Mouse (Mus musculus) intestine, postnatal 0 days (tissue): Measurements from ENCODE around the gene Limd1. TPM values are rescaled to one million over a fixed set of nuclear protein-coding genes. Genes with fewer than 3 reads are reported as not detected.
A peak's percentile ranks its signal among the peaks of the same experiment; 100 is the strongest.

ENCODE experiments used
- ATAC-seq: fragments of 200-750 bp; cut with Nextera tagmentation; 2 replicates; pipeline ENCODE4 v1.8.0; 2017; ENCODE audit warnings: mild to moderate bottlenecking, moderate TSS enrichment, moderate library complexity
- H3K27ac ChIP-seq: fragments of 300-500 bp; sonication (generic); 2 replicates; pipeline ENCODE4 v1.5.1; 2014; ENCODE audit warnings: mild to moderate bottlenecking, low read depth, low read length, moderate library complexity
- H3K27me3 ChIP-seq: fragments of 300-500 bp; sonication (generic); replicated peaks from 2 replicates; pipeline ENCODE4 v1.6.1; 2014; ENCODE audit warnings: low read length, mixed read lengths; ENCODE audit not compliant: control insufficient read depth, insufficient read depth
- H3K36me3 ChIP-seq: fragments of 300-500 bp; sonication (generic); 2 replicates; pipeline ENCODE4 v1.6.1; 2014; ENCODE audit warnings: mild to moderate bottlenecking, moderate library complexity; ENCODE audit not compliant: control insufficient read depth, insufficient read depth
- H3K4me1 ChIP-seq: fragments of 300-500 bp; sonication (generic); replicated peaks from 2 replicates; pipeline ENCODE4 v1.6.1; 2014; ENCODE audit warnings: antibody characterized with exemption, low read length, mixed read lengths; ENCODE audit not compliant: control insufficient read depth, insufficient read depth
- H3K4me2 ChIP-seq: fragments of 300-500 bp; sonication (generic); replicated peaks from 2 replicates; pipeline ENCODE4 v1.6.1; 2014; ENCODE audit warnings: low read depth, mild to moderate bottlenecking, moderate library complexity
- H3K4me3 ChIP-seq: fragments of 300-500 bp; sonication (generic); 2 replicates; pipeline ENCODE4 v1.5.1; 2014; ENCODE audit warnings: low read depth, low read length
- H3K9ac ChIP-seq: fragments of 300-500 bp; sonication (generic); 2 replicates; pipeline ENCODE4 v1.6.1; 2014; ENCODE audit warnings: mild to moderate bottlenecking, low read depth, low read length
- H3K9me3 ChIP-seq: fragments of 300-500 bp; sonication (generic); 2 replicates; pipeline ENCODE4 v1.6.1; 2016; ENCODE audit warnings: mixed run types; ENCODE audit not compliant: control insufficient read depth
- CTCF ChIP-seq: sonication (generic); IDR thresholded peaks from 2 replicates; pipeline ENCODE4 v1.5.1; 2016; ENCODE audit warnings: low read depth, mild to moderate bottlenecking, control low read depth, antibody characterized with exemption, moderate library complexity
- whole genome bisulfite sequencing: fragments of 180-500 bp; shearing (Covaris S2); extraction: QIAGEN DNeasy Blood & Tissue Kit; methylation state at CpG from one replicate; pipeline ENCODE4 v1.1.7; 2014; 5-methylcytosine and 5-hydroxymethylcytosine counted together
- polyA plus RNA-seq: library from polyadenylated mRNA; unstranded; fragments of >200 nt; fragmentation: Nextera tagmentation; extraction: Ambion mirVana; gene quantifications from 2 replicates; pipeline ENCODE4 v1.2.1, GENCODE M21; 2015

Gene Limd1
- polyA plus RNA-seq, 1 experiment from 2014 or later: 40.6 TPM

DNA sequence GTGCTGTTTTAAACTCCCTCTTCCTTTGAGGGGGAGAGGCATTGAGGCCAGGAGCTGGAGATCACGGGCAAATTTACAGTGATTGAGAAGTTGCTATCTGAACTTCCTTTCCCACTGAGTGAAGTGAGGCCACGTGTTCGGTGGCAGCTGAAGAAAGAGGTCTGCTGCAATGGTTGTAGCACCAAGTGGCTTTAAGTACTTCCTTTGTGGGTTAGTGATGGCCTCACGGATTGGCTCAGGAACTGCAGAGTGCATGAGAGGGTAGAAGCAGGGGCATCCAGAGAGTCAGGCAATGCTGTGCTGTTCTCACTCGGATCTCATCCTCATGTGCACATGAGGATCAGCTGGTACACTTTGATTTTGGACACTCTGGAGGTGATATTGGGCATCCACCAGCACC is 19.4 kb downstream of the Limd1 start:
- Histone ChIP-seq H3K9ac (no peak overlapping the region), H3K4me3 (no peak overlapping the region), H3K27ac (no peak overlapping the region), H3K4me1 (0 out of 2 replicates have a peak, but pooled peaks cover 8% of the 10 kb centered on the region), H3K4me2 (no peak overlapping the region), H3K9me3 (no peaks in the 10 kb centered on the region), H3K27me3 (no peaks in the 10 kb centered on the region), H3K36me3 (peaks cover 23% of the 10 kb centered on the region)
- no peak for TF ChIP-seq CTCF
- WGBS: 55% methylated on average over 5 of the region's 5 CpGs
- ATAC-seq: no peak

- Histone ChIP-seq H3K4me1 (0 out of 2 replicates have a peak, but pooled peaks cover 7% of the 10 kb centered on the region), H3K9me3 (no peaks in the 10 kb centered on the region), H3K36me3 (peaks cover 38% of the 10 kb centered on the region), H3K27me3 (no peaks in the 10 kb centered on the region), H3K4me2 (no peak overlapping the region), H3K27ac (no peak overlapping the region), H3K4me3 (no peak overlapping the region), H3K9ac (no peak overlapping the region)
- TF ChIP-seq CTCF: no peak
- ATAC-seq: no peak
- 82% methylated on average over 4 of the region's 4 CpGs for WGBS
Observed at GRCm38 (mm10) chr9:123500480-123500879, 22.0 kb downstream of the Limd1 start.

- ATAC-seq: no peak
- Histone ChIP-seq H3K36me3 (peaks cover 38% of the 10 kb centered on the region), H3K27me3 (no peaks in the 10 kb centered on the region), H3K9me3 (no peaks in the 10 kb centered on the region), H3K9ac (no peak overlapping the region), H3K4me2 (no peak overlapping the region), H3K4me3 (no peak overlapping the region), H3K4me1 (no peaks in the 10 kb centered on the region), H3K27ac (0 out of 2 replicates have a peak overlapping the region, but pooled peaks have one; percentile 28)
- 77% methylated on average over 5 of the region's 5 CpGs for WGBS
- TF ChIP-seq CTCF: no peak
Observed at GRCm38 (mm10) chr9:123503171-123503834, 24.8 kb downstream of the Limd1 start.

DNA sequence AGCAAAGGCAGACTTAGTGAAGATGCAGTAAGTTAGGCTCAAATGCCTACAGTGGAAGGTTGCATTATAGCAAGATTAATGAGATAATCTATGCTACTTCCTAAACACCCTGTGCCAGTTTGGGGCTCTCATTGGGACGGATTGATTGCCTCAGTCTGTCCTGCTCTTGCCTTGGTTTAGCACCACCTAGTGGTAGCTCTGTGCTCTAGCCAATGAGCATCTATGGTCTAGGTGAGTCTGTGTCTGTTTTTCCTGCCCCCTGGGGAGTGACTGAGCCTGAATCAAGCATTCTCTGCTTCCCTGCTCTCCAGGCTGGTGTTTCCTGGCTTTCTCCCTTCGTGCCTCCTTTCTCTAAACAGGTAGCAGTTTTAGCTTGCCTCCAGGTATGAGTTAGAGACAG is 25.8 kb downstream of the Limd1 start:
- Histone ChIP-seq H3K9me3 (no peaks in the 10 kb centered on the region), H3K4me2 (no peak overlapping the region)
- 16% methylated on average over 2 of the region's 2 CpGs for whole genome bisulfite sequencing

DNA sequence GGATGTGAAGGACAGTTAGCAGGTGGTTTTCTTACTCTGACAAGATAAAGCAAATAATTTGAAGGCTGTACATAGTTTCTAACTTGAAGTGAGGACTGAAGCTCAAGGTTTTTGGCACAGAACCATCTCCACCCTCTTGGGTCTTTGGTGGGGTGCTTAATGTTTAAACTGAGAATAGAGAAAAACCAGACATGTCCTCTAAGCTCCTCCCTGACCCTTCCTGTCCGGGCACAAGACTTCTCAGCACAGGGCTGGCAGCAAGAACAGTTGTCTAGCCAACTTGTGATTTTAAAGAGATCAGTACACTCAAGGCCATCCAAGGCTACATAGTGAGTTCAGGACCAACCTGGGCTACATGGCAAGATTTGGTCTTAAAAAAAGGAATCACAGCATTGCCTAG is 27.1 kb downstream of the Limd1 start:
- H3K4me2 ChIP-seq: no peak overlapping the region
- H3K9me3 ChIP-seq: no peaks in the 10 kb centered on the region
- H3K27ac ChIP-seq: no peak overlapping the region
- no peak overlapping the region for H3K9ac ChIP-seq
- 41% methylated on average over 1 of the region's 1 CpGs for WGBS
- H3K4me3 ChIP-seq: no peak overlapping the region
- H3K4me1 ChIP-seq: 0 out of 2 replicates have a peak, but pooled peaks cover 5% of the 10 kb centered on the region
- no peaks in the 10 kb centered on the region for H3K27me3 ChIP-seq
- peaks cover 30% of the 10 kb centered on the region for H3K36me3 ChIP-seq
- no peak for ATAC-seq
- no peak for TF ChIP-seq CTCF

More for the DNA sequence above, 25.8 kb downstream of the Limd1 start:
- no peaks in the 10 kb centered on the region for H3K27me3 ChIP-seq
- H3K4me3 ChIP-seq: no peak overlapping the region
- H3K9ac ChIP-seq: no peak overlapping the region
- no peak overlapping the region for H3K27ac ChIP-seq
- H3K36me3 ChIP-seq: peaks cover 38% of the 10 kb centered on the region
- peak; percentile 34; the same call in 1 of the 2 replicates for ATAC-seq
- peak; percentile 97 for TF ChIP-seq CTCF
- no peaks in the 10 kb centered on the region for H3K4me1 ChIP-seq

GRCm38 (mm10) chr9:123506270-123507146 is 28.0 kb downstream of the Limd1 start:
- no peaks in the 10 kb centered on the region for H3K9me3 ChIP-seq
- WGBS: 36% methylated on average over 4 of the region's 4 CpGs
- no peak overlapping the region for H3K27ac ChIP-seq
- no peak overlapping the region for H3K9ac ChIP-seq
- ATAC-seq: no peak
- 0 out of 2 replicates have a peak, but pooled peaks cover 5% of the 10 kb centered on the region for H3K4me1 ChIP-seq
- no peaks in the 10 kb centered on the region for H3K27me3 ChIP-seq
- peaks cover 25% of the 10 kb centered on the region for H3K36me3 ChIP-seq
- peak; percentile 49; the same call in 1 of the 2 replicates for TF ChIP-seq CTCF
- no peak overlapping the region for H3K4me2 ChIP-seq
- no peak overlapping the region for H3K4me3 ChIP-seq
